Mouse (Mus musculus): ENCODE data around the gene Eps15l1.
A peak's percentile ranks its signal among the peaks of the same experiment; 100 is the strongest.

Eps15l1 gene

DNA sequence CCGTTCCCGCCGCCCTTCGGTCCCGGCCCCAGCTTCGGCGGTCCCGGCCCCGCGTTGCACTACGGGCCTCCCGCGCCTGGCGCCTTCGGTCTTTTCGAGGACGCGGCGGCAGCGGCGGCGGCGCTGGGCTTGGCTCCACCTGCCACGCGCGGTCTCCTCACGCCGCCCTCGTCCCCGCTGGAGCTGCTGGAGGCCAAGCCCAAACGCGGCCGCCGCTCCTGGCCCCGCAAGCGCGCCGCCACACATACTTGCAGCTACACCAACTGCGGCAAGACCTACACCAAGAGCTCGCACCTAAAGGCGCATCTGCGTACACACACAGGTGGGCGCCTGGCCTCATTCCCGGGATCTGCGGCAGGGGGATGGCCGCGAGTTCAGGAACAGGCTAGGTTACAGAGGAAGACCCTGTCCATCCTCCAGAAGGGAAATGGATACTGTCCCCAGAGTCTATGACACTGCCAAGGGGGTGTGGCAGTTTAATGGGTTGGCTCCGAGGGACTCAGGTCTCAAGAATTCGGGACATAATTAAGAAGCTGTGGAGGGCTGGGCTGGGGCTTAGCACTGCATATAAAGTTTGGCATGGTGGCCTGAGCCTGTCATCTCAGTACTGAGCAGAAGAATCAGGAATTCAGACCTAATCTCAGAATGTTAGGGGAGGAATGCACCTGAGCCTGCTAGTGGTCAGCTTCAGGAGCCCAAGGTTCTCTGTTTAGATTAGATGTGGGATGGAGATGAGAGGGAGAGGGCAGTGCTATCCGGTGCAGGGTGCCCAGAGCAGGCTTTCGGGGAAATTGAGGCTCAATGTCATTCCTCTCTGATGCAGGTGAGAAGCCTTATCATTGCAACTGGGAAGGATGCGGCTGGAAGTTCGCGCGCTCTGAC, 101.1 kb downstream of the Eps15l1 start:
- no peak for DNase-seq (ENCODE audit: low spot score)

DNA sequence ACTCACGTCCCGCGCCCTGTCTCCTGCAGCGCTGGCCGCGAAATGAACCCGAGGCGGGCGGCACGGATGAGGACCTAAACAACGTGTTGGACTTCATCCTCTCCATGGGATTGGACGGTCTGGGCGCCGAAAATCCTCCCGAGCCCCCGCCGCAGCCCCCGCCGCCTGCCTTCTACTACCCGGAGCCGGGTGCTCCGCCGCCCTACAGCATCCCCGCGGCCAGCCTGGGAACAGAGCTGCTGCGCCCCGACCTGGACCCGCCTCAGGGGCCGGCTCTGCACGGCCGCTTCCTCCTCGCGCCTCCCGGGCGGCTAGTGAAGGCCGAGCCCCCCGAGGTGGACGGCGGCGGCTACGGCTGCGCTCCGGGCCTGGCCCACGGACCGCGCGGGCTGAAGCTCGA, 101.9 kb downstream of the Eps15l1 start:
- DNase-seq (ENCODE audit: low spot score): peak; percentile 23

DNA sequence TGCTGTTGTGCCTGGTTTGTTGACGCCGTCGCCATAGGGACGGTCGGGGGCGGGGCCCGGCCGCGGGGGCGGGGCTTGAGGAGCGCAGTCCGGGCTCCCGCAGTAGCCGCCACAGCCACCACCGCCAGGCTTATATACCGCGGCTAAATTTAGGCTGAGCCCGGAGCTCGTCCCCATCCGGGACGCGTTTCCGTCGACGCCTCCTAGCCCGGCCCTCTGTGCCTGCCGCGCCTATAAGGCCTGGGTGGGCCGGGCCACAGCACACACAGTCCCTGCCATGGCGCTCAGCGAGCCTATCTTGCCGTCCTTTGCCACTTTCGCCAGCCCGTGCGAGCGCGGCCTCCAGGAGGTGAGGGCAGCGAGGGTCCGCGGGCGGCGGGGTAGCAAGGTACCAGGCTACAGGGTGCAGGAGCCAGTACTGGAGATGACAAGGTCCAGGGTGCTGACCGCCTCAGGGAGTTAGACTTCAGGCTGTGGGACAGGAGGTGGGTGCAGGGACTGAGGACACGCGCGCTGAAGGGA, 102.4 kb downstream of the Eps15l1 start, which contains the start of gene Klf2:
TSS of gene Klf2 (plus strand) at position 233 of the 522 bp plus-strand sequence.
- peak; percentile 86 for DNase-seq (ENCODE audit: low spot score)

DNA sequence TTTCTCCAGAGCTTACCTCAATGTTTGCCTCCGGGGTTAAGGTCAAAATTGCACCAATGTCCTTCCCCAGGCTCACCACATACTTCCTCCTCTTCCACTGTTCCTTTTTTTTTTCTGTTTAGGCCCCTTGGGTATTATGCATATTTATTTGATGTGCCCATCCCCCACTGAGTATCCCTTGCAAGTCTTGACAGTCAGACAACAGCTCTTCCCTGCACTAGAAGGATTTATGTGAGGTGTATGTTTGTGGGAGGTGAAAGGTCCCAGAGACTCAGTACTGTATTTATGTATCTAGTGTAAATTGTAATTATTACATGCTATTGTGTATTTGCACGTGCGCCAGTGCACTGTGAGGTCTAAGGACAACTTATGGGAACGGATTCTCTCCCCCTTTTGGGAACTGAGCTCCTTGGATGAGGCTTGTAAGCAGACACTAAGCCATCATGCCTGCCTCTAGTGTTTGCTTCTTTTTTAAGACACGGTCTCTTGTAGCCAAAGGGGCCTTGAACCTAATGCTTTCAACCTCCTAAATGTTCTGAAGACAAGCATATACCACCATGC, 103.4 kb downstream of the Eps15l1 start:
- no peak for DNase-seq (ENCODE audit: low spot score)

DNA sequence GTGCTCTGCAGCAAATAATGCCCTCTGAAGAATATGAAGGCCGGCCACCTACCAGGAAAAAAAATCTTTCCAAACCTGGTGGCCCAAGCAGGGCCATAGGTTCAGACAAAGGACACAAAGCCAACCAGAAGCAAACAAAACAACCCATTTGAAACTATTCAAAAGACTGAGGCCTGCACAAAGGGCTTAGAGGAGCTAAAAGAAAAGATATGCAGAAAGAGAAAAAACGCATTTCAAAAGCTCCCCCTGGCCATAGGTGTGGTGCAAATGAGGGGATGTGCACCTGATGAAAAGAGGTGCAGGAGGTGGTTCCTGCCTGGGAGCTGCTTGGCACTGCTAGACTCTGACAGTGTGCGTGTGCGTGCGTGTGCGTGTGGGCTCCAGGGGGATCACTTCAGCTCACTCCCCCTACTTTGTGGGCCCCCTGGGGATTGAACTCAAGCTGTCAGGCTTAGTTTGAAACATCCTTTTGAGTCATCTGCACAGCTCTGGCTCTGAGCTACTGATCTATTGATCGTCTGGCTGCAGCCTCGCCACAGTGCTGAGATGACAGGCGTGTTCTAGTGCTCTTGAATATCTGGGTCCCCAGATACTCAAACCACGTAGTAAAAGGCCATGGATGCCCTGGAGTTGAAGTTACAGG, 105.1 kb downstream of the Eps15l1 start:
- no peak for DNase-seq (ENCODE audit: low spot score)

DNA sequence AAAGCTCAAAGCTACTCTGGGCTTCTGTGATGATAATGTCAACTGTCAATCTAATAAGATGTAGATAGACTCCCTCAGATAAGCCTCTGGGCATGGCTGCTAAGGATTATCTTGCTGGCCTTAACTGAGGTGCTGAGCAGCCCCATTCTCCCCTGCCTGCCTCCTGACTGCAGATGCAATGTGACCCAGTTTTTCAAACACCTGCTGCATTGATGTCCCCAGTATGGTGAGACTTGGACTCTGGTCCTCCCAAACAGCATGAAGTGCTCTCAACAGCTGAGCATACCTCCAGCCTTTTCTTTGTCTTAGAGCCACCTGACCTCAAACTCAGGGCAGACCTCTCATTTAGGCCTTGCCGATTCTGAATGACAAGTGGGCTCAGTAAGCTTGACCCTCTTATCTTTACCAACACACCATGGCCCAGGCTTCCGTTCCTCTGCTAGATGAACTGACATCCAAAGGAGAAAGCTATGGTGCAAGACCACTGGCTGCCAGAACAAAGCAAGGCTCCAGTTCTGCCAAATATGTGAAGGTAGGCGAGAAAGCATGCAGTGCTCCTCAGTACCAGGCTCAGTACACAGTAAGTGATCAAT, 108.2 kb downstream of the Eps15l1 start:
- DNase-seq (ENCODE audit: low spot score): no peak

DNA sequence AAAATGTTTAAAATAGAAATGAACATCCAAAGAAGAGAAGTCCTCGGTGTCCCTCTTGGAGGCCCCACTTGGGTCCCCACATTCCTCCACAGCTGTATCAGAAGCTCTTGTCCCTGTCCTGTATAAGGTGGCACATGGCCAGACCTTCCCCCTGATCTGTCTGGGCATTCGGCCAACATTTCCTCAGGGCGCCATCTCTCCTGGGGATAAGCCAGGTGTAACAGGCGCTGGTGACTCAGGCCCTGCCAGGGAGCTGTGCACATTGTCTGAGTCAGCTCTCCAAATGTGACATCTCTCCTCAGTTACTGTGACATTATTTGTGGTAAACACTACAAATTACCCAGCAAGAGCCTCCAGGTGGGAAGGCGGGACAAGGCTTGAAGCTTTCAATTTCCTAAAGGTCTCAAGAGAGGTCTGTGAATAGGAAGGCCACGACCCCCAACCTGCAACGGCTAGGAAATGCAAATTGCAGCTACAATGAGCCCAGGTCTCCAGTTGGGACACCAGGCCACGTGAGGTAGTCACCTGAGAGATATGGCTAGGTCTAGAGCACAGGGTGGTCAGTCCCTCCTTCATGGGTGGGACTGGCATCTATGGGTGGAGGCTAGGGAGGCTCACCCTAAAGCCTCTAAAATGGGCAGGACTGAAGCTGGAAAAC, 110.3 kb downstream of the Eps15l1 start:
- DNase-seq (ENCODE audit: low spot score): no peak

DNA sequence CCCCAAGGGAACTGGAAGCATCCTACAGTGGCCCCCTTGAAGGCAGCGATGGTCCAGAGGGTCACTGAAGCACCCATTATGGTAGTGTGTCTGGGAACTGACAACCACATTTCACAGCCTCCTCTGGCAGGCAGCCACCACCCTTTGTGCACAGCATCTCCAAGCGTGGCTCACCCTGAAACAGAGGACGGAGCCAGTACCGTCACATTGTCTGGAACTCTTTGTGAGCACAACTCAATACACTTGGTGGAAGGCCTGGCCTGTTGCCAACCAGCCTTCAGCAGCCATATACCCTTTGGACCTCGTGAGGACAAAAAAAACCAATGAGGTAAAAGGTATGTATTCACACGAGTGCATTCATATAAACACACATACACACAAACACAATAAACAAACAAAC, 113.0 kb downstream of the Eps15l1 start:
- DNase-seq (ENCODE audit: low spot score): no peak

DNA sequence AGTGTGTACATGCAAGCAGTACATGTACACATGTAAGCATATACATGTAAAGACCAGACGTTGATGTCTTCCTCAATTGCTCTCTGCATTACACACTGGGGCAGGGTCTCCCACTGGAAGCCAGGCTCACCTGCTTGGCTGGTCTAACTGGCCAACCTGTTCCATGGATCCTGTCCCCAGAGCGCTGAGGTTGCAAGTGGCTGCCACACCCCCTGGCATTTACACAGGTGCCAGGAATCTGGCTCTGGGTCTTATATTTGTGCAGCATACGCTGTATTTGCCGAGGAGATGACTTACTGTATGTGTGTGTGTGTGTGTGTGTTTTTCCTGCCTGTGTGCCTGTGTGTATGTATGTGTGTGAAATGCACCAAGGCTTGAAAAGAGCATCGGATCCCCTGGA, 114.3 kb downstream of the Eps15l1 start:
- DNase-seq (ENCODE audit: low spot score): no peak

DNA sequence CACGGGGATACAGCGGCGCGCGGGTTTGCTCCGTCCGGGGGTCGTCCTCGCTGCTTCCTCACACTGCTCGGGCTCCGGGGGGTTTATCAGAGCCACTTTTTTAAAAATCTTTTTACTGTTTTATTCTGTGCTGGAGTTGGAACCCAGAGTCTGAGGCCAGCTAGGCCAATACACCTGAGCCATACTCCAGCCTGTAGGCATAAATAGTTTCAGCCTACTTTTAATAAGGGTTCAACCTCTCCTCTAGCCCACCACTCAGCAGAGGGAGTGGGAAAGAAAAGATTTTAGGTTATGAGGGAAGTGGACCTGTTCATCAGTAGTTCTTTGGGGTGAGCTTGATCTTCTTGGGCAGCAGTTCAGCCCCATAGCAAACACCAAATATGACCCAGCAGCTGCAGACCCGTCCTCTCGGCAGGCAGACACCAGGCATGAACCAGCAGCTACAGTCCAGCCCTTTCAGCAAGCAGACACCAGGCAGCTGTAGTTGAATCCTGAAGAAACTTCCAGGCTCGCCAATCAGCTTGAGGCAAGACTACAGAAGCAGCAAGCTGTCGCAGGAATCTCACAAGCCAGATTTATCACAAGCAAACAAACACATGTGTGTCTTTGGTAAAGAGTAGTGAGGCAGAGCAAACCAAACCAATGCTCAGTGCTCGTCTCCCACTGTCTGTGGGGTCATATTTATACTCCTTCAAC, 115.9 kb downstream of the Eps15l1 start, which contains the start of gene Gm10282:
TSS of gene Gm10282 (minus strand) at position 51 of the 696 bp plus-strand sequence.
- no peak for DNase-seq (ENCODE audit: low spot score)

DNA sequence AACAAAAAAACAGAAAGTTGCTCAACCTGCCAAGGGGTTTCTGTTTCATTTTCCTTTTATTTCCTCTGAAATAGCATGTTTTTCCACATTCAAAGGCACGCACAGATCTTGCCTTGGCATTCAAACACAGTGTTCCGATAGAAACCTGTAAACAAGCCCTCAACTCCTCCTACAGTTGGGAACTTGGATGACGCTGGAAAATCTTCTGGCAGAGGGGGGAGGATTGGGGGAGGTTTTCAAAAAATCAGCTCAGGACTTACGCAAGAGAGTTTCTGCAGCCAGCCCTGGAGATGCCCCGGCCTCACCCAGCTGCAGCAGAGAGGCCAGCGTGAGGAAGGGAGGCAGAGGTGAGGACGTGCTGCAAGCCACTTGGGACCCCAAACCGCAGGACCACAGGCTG, 117.6 kb downstream of the Eps15l1 start:
- DNase-seq (ENCODE audit: low spot score): no peak

DNA sequence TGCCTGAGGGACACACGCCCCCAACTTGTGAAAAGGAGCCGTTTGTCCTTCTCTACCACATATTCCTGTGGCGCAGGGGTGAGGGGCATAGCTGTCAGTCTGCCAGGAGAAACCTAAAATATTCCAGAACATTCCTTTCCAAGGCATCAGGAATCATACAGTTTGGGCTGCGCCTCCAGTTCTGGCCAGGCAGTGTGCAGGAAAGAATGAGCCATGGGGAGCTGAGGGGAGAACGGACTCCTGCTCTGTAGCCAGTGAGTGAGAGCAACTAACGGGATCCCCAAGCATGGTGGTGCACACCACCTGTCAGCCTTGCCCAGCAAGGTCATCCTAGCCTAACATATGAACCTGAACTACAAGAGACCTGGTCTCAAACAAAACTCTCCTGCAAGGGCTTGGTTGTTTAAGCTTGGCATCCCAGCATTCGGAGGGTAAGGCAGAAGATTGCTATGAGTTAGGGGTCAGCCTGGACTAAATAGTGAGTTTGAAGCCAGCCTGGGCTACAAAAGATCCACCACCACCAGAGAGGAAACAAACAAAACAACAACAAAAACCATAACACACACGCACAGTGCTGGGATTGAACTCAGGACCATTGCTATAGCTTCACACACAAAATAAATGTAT, 118.2 kb downstream of the Eps15l1 start:
- DNase-seq (ENCODE audit: low spot score): no peak

DNA sequence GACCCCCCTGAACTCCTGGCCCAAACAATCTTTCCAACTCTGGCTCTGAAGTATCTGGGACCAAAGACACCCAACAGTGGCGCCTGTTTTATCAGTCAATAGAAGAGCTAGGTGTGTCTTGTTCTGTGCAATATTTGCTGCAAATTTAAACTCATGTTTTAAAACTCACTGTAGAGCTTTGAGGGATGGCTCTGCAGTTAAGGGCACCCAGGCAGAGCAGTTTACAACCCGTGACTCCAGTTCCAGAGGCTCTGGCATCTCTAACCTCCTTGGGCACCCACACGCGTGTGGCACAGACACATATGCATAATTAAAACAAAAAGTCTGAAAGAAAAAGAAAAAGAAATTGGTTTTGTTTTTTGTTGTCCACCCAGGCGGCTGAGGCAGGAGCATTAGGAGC, 119.8 kb downstream of the Eps15l1 start:
- DNase-seq (ENCODE audit: low spot score): no peak

DNA sequence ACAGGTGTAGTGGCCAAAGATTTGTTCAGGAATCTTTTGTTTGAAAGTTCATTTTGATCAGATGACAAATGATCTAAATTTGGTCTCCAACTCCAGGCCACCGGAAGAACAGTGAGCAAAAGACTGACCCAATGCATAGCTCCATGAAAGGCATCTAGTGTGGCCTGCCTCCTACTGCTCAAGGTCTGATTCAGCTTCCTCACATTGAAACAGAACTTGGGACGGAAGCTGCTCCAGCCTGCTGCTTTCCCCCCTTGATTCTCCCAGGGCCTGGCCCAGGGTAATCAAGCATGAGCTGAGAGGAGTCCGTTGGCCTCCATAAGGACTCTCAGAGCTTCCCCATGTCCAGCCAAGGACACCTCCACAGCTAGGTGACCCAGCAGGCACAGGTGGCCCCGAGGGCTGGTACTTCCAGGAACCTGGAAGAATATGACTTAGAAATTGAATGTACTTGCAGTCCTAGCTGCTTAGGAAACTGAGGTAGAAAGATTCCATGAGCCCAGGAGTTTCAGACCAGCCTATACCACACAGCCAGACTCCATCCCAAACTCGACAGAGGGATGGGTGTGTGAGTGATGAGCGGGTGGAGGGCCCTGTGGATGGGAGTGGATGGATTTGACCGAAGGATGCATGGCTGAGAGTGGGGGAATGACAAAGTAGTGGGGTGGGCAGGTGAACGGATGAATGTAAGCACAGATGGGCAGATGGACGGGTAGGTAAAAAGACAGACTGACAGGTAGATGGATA, 120.4 kb downstream of the Eps15l1 start:
- DNase-seq (ENCODE audit: low spot score): no peak

DNA sequence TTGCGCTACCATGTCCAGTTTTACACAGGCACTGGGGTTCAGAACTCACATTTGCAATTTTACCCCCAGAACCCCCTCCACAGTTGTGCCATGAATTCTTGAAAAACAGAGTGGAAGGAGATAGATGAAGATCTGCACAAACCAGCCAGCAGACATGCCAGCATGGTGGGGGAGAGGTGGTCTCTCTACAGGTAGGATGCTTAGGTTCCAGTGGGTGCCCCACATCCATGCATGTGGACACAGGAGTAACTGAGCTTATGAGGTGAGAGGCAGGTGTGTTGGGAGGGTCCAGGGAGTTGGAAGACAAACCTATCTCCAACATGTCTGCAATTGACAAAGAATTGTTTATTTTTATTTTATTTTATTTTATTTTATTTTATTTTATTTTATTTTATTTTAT, 122.3 kb downstream of the Eps15l1 start:
- no peak for DNase-seq (ENCODE audit: low spot score)

DNA sequence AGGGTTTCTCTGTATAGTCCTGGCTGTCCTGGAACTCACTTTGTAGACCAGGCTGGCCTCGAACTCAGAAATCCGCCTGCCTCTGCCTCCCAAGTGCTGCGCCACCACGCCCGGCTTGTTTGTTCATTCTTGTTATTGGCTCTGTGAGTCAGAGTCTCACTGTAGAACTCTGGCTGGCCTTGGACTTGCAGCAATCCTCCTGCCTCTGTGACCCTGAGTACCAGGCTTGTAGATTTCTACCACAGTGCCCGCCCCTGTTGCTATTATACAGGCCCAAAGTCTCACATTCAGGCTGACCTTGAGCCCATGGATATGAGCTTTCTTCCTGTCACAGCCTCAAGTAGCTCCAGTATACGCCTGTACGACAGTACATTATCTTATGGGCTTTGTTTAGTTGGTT, 124.7 kb downstream of the Eps15l1 start:
- no peak for DNase-seq (ENCODE audit: low spot score)

DNA sequence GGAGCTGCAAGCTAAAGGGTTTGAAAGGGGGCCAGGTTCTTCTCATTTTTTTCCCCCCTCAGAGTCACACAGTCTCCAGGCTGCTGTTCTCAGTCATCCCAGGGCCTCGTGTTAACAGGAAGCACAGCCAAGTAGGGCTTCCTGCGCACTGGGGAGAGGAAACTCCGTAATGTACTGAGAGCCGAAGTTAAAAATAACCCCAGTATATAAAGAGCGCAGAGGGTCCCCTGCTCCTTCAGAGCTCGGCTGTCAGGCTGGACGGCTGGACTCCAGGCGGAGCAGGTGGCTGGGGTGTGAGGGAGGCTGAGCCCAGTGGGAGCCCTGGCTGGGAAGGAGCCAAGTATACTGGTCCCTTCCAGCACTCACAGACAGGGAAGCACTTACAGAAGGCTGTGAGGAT, 125.6 kb downstream of the Eps15l1 start:
- no peak for DNase-seq (ENCODE audit: low spot score)

DNA sequence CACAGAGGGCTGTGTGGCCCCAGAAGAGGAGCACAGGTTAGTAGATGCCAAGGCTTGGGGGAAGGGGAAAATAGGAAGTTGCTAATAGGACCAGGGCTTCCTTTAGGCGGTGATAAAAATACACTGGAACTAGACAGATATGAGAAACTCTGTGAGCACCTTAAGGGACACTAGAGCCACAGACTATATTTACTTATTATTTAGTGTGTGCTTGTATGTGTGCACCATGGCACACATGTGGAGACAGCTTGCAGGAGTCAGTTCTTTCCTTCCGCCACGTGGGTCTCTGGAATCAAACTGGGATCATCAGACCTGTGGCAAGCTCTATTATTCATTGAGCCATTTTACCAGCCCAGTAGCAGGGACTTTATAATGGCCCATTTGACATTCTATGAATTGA, 126.1 kb downstream of the Eps15l1 start:
- DNase-seq (ENCODE audit: low spot score): no peak

DNA sequence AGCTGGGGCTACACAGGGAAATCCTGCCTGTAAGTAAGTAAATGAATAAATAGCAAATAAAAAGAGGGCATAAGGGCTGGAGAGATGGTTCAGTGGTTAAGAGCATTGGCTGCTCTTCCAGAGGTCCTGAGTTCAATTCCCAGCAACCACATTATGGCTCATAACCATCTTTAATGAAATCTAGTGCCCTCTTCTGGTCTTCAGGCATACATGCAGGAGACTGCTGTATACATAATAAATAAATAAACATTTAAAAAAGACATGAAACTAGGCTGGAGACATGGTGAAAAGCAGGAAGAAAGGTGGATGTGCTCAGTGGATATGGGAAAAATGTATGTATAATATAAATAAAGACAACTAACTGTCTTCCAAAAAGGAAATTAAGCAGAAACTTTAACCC, 128.0 kb downstream of the Eps15l1 start:
- no peak for DNase-seq (ENCODE audit: low spot score)

DNA sequence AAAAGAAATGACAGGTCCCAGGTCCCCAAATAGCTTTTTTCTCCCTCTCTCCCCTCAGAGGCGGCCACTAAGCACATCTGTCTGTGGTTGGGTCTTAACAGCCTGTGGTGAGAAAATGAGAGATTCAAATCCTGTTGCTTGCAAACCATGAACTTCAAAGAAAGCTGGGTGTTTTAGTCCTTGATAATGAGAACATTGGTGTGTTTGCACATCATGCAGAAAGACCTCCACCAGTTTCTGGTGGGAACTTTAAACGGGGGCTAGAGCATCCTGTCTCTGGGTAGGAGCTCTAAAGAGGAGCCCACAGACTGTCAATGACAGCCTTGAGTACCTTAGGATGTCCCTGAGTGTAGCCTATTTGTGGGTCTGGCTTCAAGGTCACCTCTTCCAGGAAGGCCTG, 130.2 kb downstream of the Eps15l1 start:
- DNase-seq (ENCODE audit: low spot score): no peak

Data from urinary bladder, postnatal 10 days (tissue).